Mouse (Mus musculus) macrophage (primary cell): Measurements from ENCODE around the gene Tbc1d1. TPM values are rescaled to one million over a fixed set of nuclear protein-coding genes. Genes with fewer than 3 reads are reported as not detected.
"Not testable (repeated sequence)": the region's sequence is repeated elsewhere in the genome, so short reads cannot be mapped to it uniquely, and the experiment has no call there.

Experiments used
- H3K27ac ChIP-seq: fragments of 350-480 bp; formaldehyde crosslinking; 2 replicates; pipeline ENCODE4 v1.9.0; 2021
- H3K36me3 ChIP-seq: fragments of 350-480 bp; formaldehyde crosslinking; 2 replicates; pipeline ENCODE4 v1.9.0; 2021; ENCODE audit errors: inconsistent target
- H3K4me3 ChIP-seq: fragments of 350-480 bp; formaldehyde crosslinking; 2 replicates; pipeline ENCODE4 v1.9.0; 2021; ENCODE audit errors: inconsistent target
- H3K79me2 ChIP-seq: fragments of 350-480 bp; formaldehyde crosslinking; 2 replicates; pipeline ENCODE4 v1.9.0; 2021; ENCODE audit errors: inconsistent target
- WGBS: methylation state at CpG from one replicate; pipeline ENCODE4 v1.1.7; 2026; ENCODE audit warnings: inconsistent platforms; ENCODE audit not compliant: missing documents; 5-methylcytosine and 5-hydroxymethylcytosine counted together
- polyA plus RNA-seq: library from polyadenylated mRNA; stranded (reverse); fragments of 250-400 nt; gene quantifications from 3 replicates; pipeline ENCODE4 v1.2.4, GENCODE M21; 2018; ENCODE audit warnings: inconsistent platforms

The Tbc1d1 gene
- polyA plus RNA-seq, 1 experiment from 2014 or later: 46.9 TPM

GRCm38 (mm10) chr5:64358639-64359584 lies 202.8 kb downstream of the Tbc1d1 start:
- 96% methylated on average over 18 of the region's 18 CpGs for WGBS
- Histone ChIP-seq H3K36me3 (no peaks in the 10 kb centered on the region), H3K79me2 (no peaks in the 10 kb centered on the region), H3K27ac (peak overlapping the region; percentile 85), H3K4me3 (no peak overlapping the region)

GRCm38 (mm10) chr5:64360147-64360875 lies 204.2 kb downstream of the Tbc1d1 start:
- WGBS: 45% methylated on average over 8 of the region's 8 CpGs
- no peaks in the 10 kb centered on the region for H3K79me2 ChIP-seq
- H3K36me3 ChIP-seq: no peaks in the 10 kb centered on the region
- no peak overlapping the region for H3K4me3 ChIP-seq
- peak overlapping the region; percentile 85 for H3K27ac ChIP-seq

- H3K79me2 ChIP-seq, H3K36me3 ChIP-seq, H3K4me3 ChIP-seq: not testable (repeated sequence)
- H3K27ac ChIP-seq: peak overlapping the region; percentile 85
Measured at GRCm38 (mm10) chr5:64360876-64361268, 204.8 kb downstream of the Tbc1d1 start.

GRCm38 (mm10) chr5:64363859-64364406 lies 207.8 kb downstream of the Tbc1d1 start:
- WGBS: 91% methylated on average over 5 of the region's 5 CpGs
- Histone ChIP-seq H3K36me3 (no peaks in the 10 kb centered on the region), H3K79me2 (no peaks in the 10 kb centered on the region), H3K4me3 (no peak overlapping the region), H3K27ac (no peak overlapping the region)

GRCm38 (mm10) chr5:64364432-64365125 lies 208.5 kb downstream of the Tbc1d1 start:
- 70% methylated on average over 7 of the region's 7 CpGs for WGBS
- Histone ChIP-seq H3K79me2 (no peaks in the 10 kb centered on the region), H3K27ac (no peak overlapping the region), H3K36me3 (no peaks in the 10 kb centered on the region), H3K4me3 (no peak overlapping the region)

GRCm38 (mm10) chr5:64365187-64366066 lies 209.3 kb downstream of the Tbc1d1 start:
- H3K4me3 ChIP-seq: no peak overlapping the region
- H3K79me2 ChIP-seq: no peaks in the 10 kb centered on the region
- WGBS: 70% methylated on average over 11 of the region's 11 CpGs
- H3K27ac ChIP-seq: no peak overlapping the region
- no peaks in the 10 kb centered on the region for H3K36me3 ChIP-seq

- Histone ChIP-seq H3K4me3 (no peak overlapping the region), H3K27ac (no peak overlapping the region), H3K36me3 (no peaks in the 10 kb centered on the region), H3K79me2 (no peaks in the 10 kb centered on the region)
- WGBS: 95% methylated on average over 9 of the region's 9 CpGs
Measured at GRCm38 (mm10) chr5:64366113-64366512, 210.0 kb downstream of the Tbc1d1 start.

- Histone ChIP-seq H3K79me2 (no peaks in the 10 kb centered on the region), H3K4me3 (no peak overlapping the region), H3K36me3 (no peaks in the 10 kb centered on the region), H3K27ac (no peak overlapping the region)
- 84% methylated on average over 7 of the region's 8 CpGs for WGBS
Measured at GRCm38 (mm10) chr5:64367426-64367825, 211.3 kb downstream of the Tbc1d1 start.

GRCm38 (mm10) chr5:64371331-64371831 lies 215.3 kb downstream of the Tbc1d1 start:
- no peak overlapping the region for H3K4me3 ChIP-seq
- peak overlapping the region; percentile 90 for H3K27ac ChIP-seq

GRCm38 (mm10) chr5:64372292-64372961 lies 216.3 kb downstream of the Tbc1d1 start:
- H3K79me2 ChIP-seq: no peaks in the 10 kb centered on the region

More at GRCm38 (mm10) chr5:64371331-64371831, 215.3 kb downstream of the Tbc1d1 start:
- H3K79me2 ChIP-seq: no peaks in the 10 kb centered on the region
- no peaks in the 10 kb centered on the region for H3K36me3 ChIP-seq

GRCm38 (mm10) chr5:64373695-64374094 lies 217.6 kb downstream of the Tbc1d1 start:
- 96% methylated on average over 5 of the region's 5 CpGs for WGBS

More at GRCm38 (mm10) chr5:64372292-64372961, 216.3 kb downstream of the Tbc1d1 start:
- Histone ChIP-seq H3K36me3 (no peaks in the 10 kb centered on the region), H3K4me3 (no peak overlapping the region), H3K27ac (peak overlapping the region; percentile 90)
- WGBS: 94% methylated on average over 13 of the region's 13 CpGs

GRCm38 (mm10) chr5:64375851-64376250 lies 219.7 kb downstream of the Tbc1d1 start:
- 13% methylated on average over 3 of the region's 3 CpGs for WGBS
- H3K36me3 ChIP-seq: no peaks in the 10 kb centered on the region
- H3K4me3 ChIP-seq: no peak overlapping the region
- H3K27ac ChIP-seq: peak overlapping the region; percentile 98
- no peaks in the 10 kb centered on the region for H3K79me2 ChIP-seq

More at GRCm38 (mm10) chr5:64373695-64374094, 217.6 kb downstream of the Tbc1d1 start:
- Histone ChIP-seq H3K79me2 (no peaks in the 10 kb centered on the region), H3K27ac (no peak overlapping the region), H3K4me3 (no peak overlapping the region), H3K36me3 (no peaks in the 10 kb centered on the region)

- 25% methylated on average over 7 of the region's 7 CpGs for WGBS
- no peaks in the 10 kb centered on the region for H3K79me2 ChIP-seq
- no peaks in the 10 kb centered on the region for H3K36me3 ChIP-seq
- H3K27ac ChIP-seq: peak overlapping the region; percentile 98
- no peak overlapping the region for H3K4me3 ChIP-seq
Measured at GRCm38 (mm10) chr5:64376466-64376865, 220.4 kb downstream of the Tbc1d1 start.
